Mouse (Mus musculus) embryonic fibroblast, embryonic 13.5 days (primary cell): Measurements from ENCODE around the gene Kat2b.

Source experiments
- CTCF ChIP-seq: IDR thresholded peaks from 2 replicates; pipeline ENCODE4 v1.5.1; 2011; ENCODE audit warnings: mild to moderate bottlenecking, control low read depth, low read length, moderate library complexity, borderline replicate concordance; ENCODE audit not compliant: insufficient read depth
- POLR2A ChIP-seq: IDR thresholded peaks from 2 replicates; pipeline ENCODE4 v1.6.1; 2011; ENCODE audit warnings: low read depth, mild to moderate bottlenecking, control low read depth, low read length, moderate library complexity

- no peak for TF ChIP-seq POLR2A
- TF ChIP-seq CTCF: no peak
Measured at GRCm38 (mm10) chr17:53578249-53578648, 11.6 kb downstream of the Kat2b start.
